Mouse (Mus musculus) ES-Bruce4 (cell line): Measurements from ENCODE around the gene Abhd16b. TPM values are rescaled to one million over a fixed set of nuclear protein-coding genes. Genes with fewer than 3 reads are reported as not detected.

Experiments used
- H3K27ac ChIP-seq: 2 replicates; pipeline ENCODE4 v1.5.1; 2012; ENCODE audit warnings: low read length, inconsistent platforms; ENCODE audit not compliant: insufficient read depth
- H3K27me3 ChIP-seq: 2 replicates; pipeline ENCODE4 v1.6.1; 2012; ENCODE audit warnings: mild to moderate bottlenecking, low read length, inconsistent platforms; ENCODE audit not compliant: control insufficient read depth, poor library complexity, insufficient read depth, severe bottlenecking
- H3K36me3 ChIP-seq: 2 replicates; pipeline ENCODE4 v1.6.1; 2012; ENCODE audit warnings: inconsistent platforms, mild to moderate bottlenecking, low read length, moderate library complexity; ENCODE audit not compliant: control insufficient read depth, poor library complexity, insufficient read depth, severe bottlenecking
- H3K4me1 ChIP-seq: one replicate; pipeline ENCODE4 v1.8.1; 2011; ENCODE audit warnings: low read length; ENCODE audit not compliant: control insufficient read depth, insufficient read depth
- H3K4me3 ChIP-seq: 2 replicates; pipeline ENCODE4 v1.5.1; 2011; ENCODE audit warnings: low read depth, mild to moderate bottlenecking, low read length
- H3K9ac ChIP-seq: 2 replicates; pipeline ENCODE4 v1.6.1; 2012; ENCODE audit warnings: low read depth, mild to moderate bottlenecking, inconsistent platforms; ENCODE audit not compliant: poor library complexity, severe bottlenecking
- H3K9me3 ChIP-seq: replicated peaks from 2 replicates; pipeline ENCODE4 v1.6.1; 2012; ENCODE audit warnings: mild to moderate bottlenecking, low read length, inconsistent platforms; ENCODE audit not compliant: control insufficient read depth, poor library complexity, insufficient read depth, severe bottlenecking
- CTCF ChIP-seq: IDR thresholded peaks from one replicate; pipeline ENCODE4 v1.8.1; 2011; ENCODE audit warnings: low read depth, low read length
- EP300 ChIP-seq: IDR thresholded peaks from 2 replicates; pipeline ENCODE4 v1.6.1; 2011; ENCODE audit warnings: low read depth, low read length; ENCODE audit not compliant: insufficient read depth
- polyA plus RNA-seq: library from polyadenylated mRNA; stranded (reverse); fragments of >200 nt; gene quantifications from 2 replicates; pipeline ENCODE4 v1.2.4, GENCODE M21; 2011; ENCODE audit warnings: low read depth; ENCODE audit not compliant: missing spikeins, insufficient read depth, insufficient read length

Abhd16b gene
- polyA plus RNA-seq, 1 experiment = not detected

GRCm38 (mm10) chr2:181541761-181542380, 48.9 kb downstream of the Abhd16b start:
- Histone ChIP-seq H3K9ac (no peak overlapping the region), H3K4me1 (no peaks in the 10 kb centered on the region), H3K27me3 (no peaks in the 10 kb centered on the region), H3K4me3 (no peak overlapping the region), H3K36me3 (peaks cover 9% of the 10 kb centered on the region), H3K9me3 (no peaks in the 10 kb centered on the region), H3K27ac (no peak overlapping the region)
- TF ChIP-seq EP300 (no peak), CTCF (no peak)

Other genes starting within 250 kb of the Abhd16b start
- 16.4 and 16.7 TPM in 2 replicates for gene Gmeb2, start 205.2 kb upstream of the Abhd16b start, polyA plus RNA-seq
- gene Stmn3, start 178.7 kb upstream of the Abhd16b start, polyA plus RNA-seq = 1.2 and 1.8 TPM in 2 replicates
- 49.0 and 54.2 TPM in 2 replicates for gene Rtel1, start 173.5 kb upstream of the Abhd16b start, polyA plus RNA-seq
- gene Zgpat, start 128.3 kb upstream of the Abhd16b start, polyA plus RNA-seq = 11.5 and 13.5 TPM in 2 replicates
- gene Arfrp1, start 127.8 kb upstream of the Abhd16b start, polyA plus RNA-seq = 29.1 and 35.4 TPM in 2 replicates
- 3.9 and 6.3 TPM in 2 replicates for gene Lime1, start 113.1 kb upstream of the Abhd16b start, polyA plus RNA-seq
- gene Zbtb46, start 33.8 kb upstream of the Abhd16b start, polyA plus RNA-seq = 4.3 and 5.4 TPM in 2 replicates
- gene Tpd52l2, start 3.9 kb downstream of the Abhd16b start, polyA plus RNA-seq = 144 and 145 TPM in 2 replicates
- 58.7 and 59.0 TPM in 2 replicates for gene Dnajc5, start 27.3 kb downstream of the Abhd16b start, polyA plus RNA-seq
- 37.1 and 37.5 TPM in 2 replicates for gene Uckl1, start 91.7 kb downstream of the Abhd16b start, polyA plus RNA-seq
- 80.1 and 80.4 TPM in 2 replicates for gene Prpf6, start 98.7 kb downstream of the Abhd16b start, polyA plus RNA-seq
- gene Zfp512b, start 99.6 kb downstream of the Abhd16b start, polyA plus RNA-seq = 14.6 and 14.7 TPM in 2 replicates
- 12.5 and 14.7 TPM in 2 replicates for gene Samd10, start 106.0 kb downstream of the Abhd16b start, polyA plus RNA-seq
- 1.2 and 1.6 TPM in 2 replicates for gene Gm29797, start 163.8 kb downstream of the Abhd16b start, polyA plus RNA-seq
- 0.49 and 0.68 TPM in 2 replicates for gene Sox18, start 178.4 kb downstream of the Abhd16b start, polyA plus RNA-seq
- gene Tcea2, start 187.1 kb downstream of the Abhd16b start, polyA plus RNA-seq = 13.0 and 15.3 TPM in 2 replicates
- 36.3 and 46.5 TPM in 2 replicates for gene Rgs19, start 200.8 kb downstream of the Abhd16b start, polyA plus RNA-seq
- not detected in 2 replicates for gene Lkaaear1, start 205.2 kb downstream of the Abhd16b start, polyA plus RNA-seq
- gene Oprl1, start 221.8 kb downstream of the Abhd16b start, polyA plus RNA-seq = 0.78 and 1.2 TPM in 2 replicates